Mouse (Mus musculus) gastrocnemius, adult 18-20 months (tissue): ENCODE measurements around the gene Gmeb2. TPM values are rescaled to one million over a fixed set of nuclear protein-coding genes. Genes with fewer than 3 reads are reported as not detected.

Experiments used
- DNase-seq: peaks from one replicate; pipeline ENCODE4 v3.0.0; 2021; ENCODE audit warnings: low spot score
- long read RNA-seq, 2 experiments: library from polyadenylated mRNA; stranded (forward); transcript quantifications; one replicate each; pipeline ENCODE4 v2.0.0; 2021
- total RNA-seq, 2 experiments: library from RNA; stranded (reverse); gene quantifications; 2 replicates each; pipeline ENCODE4 v1.2.3; 2021

Gene Gmeb2
- total RNA-seq, result 1 to 10 TPM; 7.2 to 8.7 TPM
- long read RNA-seq, experiment 1, full-length matches to known transcripts, result 3 of 5 reads
- long read RNA-seq, experiment 1, partial matches to known transcripts, result 0 of 5 reads
- long read RNA-seq, experiment 1, other reads (novel, unspliced or antisense), result 2 of 5 reads
- long read RNA-seq, experiment 2, full-length matches to known transcripts, result 1 of 4 reads
- long read RNA-seq, experiment 2, partial matches to known transcripts, result 2 of 4 reads
- long read RNA-seq, experiment 2, other reads (novel, unspliced or antisense), result 1 of 4 reads

- DNase-seq, result peak; percentile 93
These were observed at the start of gene Gmeb2 for GRCm38 (mm10) chr2:181287958-181288350. Gmeb2 (minus strand) TSS chr2:181288035.

GRCm38 (mm10) chr2:181334023-181334422 is 46.2 kb upstream of the Gmeb2 start:
- DNase-seq, result peak; percentile 71

- no peak for DNase-seq
These were observed 44.7 kb upstream of the Gmeb2 start for GRCm38 (mm10) chr2:181332542-181332941.

GRCm38 (mm10) chr2:181326098-181326497 is 38.3 kb upstream of the Gmeb2 start:
- DNase-seq, result no peak

GRCm38 (mm10) chr2:181322136-181322535 is 34.3 kb upstream of the Gmeb2 start:
- no peak for DNase-seq

- no peak for DNase-seq
These were observed 32.3 kb upstream of the Gmeb2 start for GRCm38 (mm10) chr2:181320103-181320499.

GRCm38 (mm10) chr2:181319248-181320102 is 31.6 kb upstream of the Gmeb2 start, which contains the start of gene Rtel1:
Rtel1 (plus strand) TSS chr2:181319739.
- peak; percentile 87 for DNase-seq

GRCm38 (mm10) chr2:181314080-181314810 is 26.4 kb upstream of the Gmeb2 start, which contains the start of gene Stmn3:
Stmn3 (minus strand) TSS chr2:181314500.
- DNase-seq, result peak; percentile 12

GRCm38 (mm10) chr2:181313344-181314079 is 25.7 kb upstream of the Gmeb2 start:
- no peak for DNase-seq

- no peak for DNase-seq
These were observed 25.1 kb upstream of the Gmeb2 start for GRCm38 (mm10) chr2:181313006-181313343.

- no peak for DNase-seq
These were observed 24.6 kb upstream of the Gmeb2 start for GRCm38 (mm10) chr2:181312435-181312834.

GRCm38 (mm10) chr2:181307144-181307804 is 19.4 kb upstream of the Gmeb2 start:
- peak; percentile 15 for DNase-seq

GRCm38 (mm10) chr2:181304944-181305343 is 17.1 kb upstream of the Gmeb2 start:
- no peak for DNase-seq

GRCm38 (mm10) chr2:181302041-181302440 is 14.2 kb upstream of the Gmeb2 start:
- DNase-seq, result no peak

- DNase-seq, result no peak
These were observed 3.1 kb upstream of the Gmeb2 start for GRCm38 (mm10) chr2:181290937-181291336.

GRCm38 (mm10) chr2:181288691-181289090 is 856 bp upstream of the Gmeb2 start:
- no peak for DNase-seq

GRCm38 (mm10) chr2:181287338-181287957 is 387 bp downstream of the Gmeb2 start:
- peak; percentile 77 for DNase-seq

GRCm38 (mm10) chr2:181286629-181287337 is 1.1 kb downstream of the Gmeb2 start:
- DNase-seq, result no peak

- DNase-seq, result no peak
These were observed 7.9 kb downstream of the Gmeb2 start for GRCm38 (mm10) chr2:181279968-181280367.

- no peak for DNase-seq
These were observed 10.0 kb downstream of the Gmeb2 start for GRCm38 (mm10) chr2:181277866-181278265.
